Mouse (Mus musculus) adrenal gland, adult 18-20 months (tissue): ENCODE measurements around the gene Lcp2. TPM values are rescaled to one million over a fixed set of nuclear protein-coding genes. Genes with fewer than 3 reads are reported as not detected.

ENCODE experiments used
- DNase-seq, 2 experiments: peaks; one replicate each; pipeline ENCODE4 v3.0.0; 2021 to 2022; ENCODE audit warnings: low spot score in 2 of 2
- total RNA-seq, 2 experiments: library from RNA; stranded (reverse); gene quantifications; 1 replicate in 1 of 2; 2 replicates in 1 of 2; pipeline ENCODE4 v1.2.3; 2021

Gene Lcp2
- total RNA-seq, 2 experiments from 2014 or later = 2.4 to 3.6 TPM

- no peak for DNase-seq
Observed at GRCm38 (mm10) chr11:34042808-34043207, 3.9 kb upstream of the Lcp2 start.

- DNase-seq = no peak
Observed at GRCm38 (mm10) chr11:34047542-34047937, 820 bp downstream of the Lcp2 start.

GRCm38 (mm10) chr11:34048375-34049124 lies 1.8 kb downstream of the Lcp2 start:
- DNase-seq = no peak

DNA sequence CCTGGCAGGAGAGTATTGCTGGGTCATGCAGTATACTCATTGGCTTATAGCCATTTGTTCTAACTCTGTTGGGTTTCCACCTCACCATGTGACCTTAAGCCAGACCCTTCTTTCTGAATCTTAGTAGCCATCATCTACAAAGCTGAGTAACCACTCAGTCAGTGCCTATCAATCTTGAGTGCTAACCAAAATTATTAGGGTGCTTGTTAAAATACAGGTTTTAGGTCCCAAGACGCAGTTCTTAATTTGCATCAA lies 2.3 kb downstream of the Lcp2 start:
- no peak for DNase-seq

- DNase-seq = no peak
Observed at GRCm38 (mm10) chr11:34050063-34050462, 3.3 kb downstream of the Lcp2 start.

GRCm38 (mm10) chr11:34050643-34051042 lies 3.9 kb downstream of the Lcp2 start:
- no peak for DNase-seq

GRCm38 (mm10) chr11:34053031-34053818 lies 6.5 kb downstream of the Lcp2 start:
- no peak for DNase-seq

DNA sequence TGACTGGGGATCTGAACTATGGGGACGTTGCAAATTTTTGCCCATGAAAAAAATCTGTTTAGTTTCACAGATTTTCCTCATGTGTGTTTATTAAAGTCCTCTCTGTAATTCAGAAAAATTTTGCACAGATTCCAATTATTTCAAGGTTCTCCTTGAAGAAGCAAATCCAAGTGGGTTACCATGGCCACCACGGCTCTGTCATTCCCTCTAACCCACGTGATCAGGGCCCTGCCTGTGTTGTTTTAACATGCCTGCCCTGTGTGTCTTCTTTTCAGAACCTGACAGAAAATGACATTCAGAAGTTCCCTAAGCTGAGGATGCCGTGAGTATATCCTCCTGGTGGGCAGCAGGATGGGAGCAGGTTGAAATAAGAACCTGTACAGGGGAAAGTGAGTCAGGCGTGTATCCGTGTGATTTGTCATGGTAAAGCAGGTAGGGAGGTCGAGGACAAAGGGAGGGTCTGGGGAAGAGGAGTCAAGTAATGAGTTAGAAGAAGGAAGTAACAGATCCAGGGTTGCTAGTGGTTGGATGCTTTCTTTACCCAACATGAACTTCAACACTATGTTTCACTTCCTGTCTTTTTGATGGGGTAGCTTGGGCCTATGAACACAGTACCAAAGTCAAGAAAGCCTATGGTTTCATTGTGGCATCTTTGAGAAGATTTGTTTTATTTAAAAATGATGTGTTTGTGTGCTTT lies 7.5 kb downstream of the Lcp2 start:
- no peak for DNase-seq

- no peak for DNase-seq
Observed at GRCm38 (mm10) chr11:34056715-34057114, 10.0 kb downstream of the Lcp2 start.

DNA sequence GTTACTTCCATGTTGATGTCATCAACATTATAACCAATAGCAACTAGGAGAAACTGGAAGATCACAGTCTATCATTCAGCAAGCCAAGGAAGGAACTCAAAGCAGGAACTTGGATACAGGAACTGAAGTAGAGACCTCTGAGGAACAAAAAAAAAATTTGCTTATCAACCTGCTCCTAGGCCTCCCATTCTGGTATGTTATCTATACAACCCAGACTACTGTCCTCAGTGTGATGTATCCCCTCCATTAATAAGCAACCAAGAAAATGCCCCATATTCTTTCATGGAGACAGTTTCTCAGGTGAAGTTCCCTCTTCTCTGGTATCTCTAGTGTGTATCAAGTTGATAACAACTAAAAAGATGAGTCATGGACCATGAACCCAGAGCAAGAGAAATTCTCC lies 11.6 kb downstream of the Lcp2 start:
- DNase-seq = no peak

DNA sequence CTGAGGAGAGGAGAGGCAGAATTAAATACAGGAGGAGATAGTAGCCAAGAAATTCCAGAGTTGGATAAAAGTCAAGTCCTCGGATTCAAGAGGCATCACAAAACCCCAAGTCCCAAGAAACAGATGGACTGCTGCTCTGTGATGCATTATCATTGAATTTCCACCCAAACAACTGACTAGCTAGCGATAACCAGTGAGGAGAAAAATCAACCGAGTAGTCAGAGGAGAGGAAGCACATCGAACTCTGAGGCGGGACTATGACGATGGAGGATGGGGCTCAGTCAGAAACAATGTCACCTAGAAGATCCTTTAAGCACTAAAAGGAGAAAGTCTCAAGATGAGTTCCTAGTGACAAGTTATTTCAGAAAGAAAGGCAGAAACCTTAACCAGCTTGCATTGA lies 12.2 kb downstream of the Lcp2 start:
- DNase-seq = no peak

GRCm38 (mm10) chr11:34061740-34062139 lies 15.0 kb downstream of the Lcp2 start:
- no peak for DNase-seq

- DNase-seq = no peak
Observed at GRCm38 (mm10) chr11:34063257-34063656, 16.5 kb downstream of the Lcp2 start.

GRCm38 (mm10) chr11:34063702-34064485 lies 17.2 kb downstream of the Lcp2 start:
- DNase-seq = no peak

GRCm38 (mm10) chr11:34070596-34070995 lies 23.9 kb downstream of the Lcp2 start:
- no peak for DNase-seq

DNA sequence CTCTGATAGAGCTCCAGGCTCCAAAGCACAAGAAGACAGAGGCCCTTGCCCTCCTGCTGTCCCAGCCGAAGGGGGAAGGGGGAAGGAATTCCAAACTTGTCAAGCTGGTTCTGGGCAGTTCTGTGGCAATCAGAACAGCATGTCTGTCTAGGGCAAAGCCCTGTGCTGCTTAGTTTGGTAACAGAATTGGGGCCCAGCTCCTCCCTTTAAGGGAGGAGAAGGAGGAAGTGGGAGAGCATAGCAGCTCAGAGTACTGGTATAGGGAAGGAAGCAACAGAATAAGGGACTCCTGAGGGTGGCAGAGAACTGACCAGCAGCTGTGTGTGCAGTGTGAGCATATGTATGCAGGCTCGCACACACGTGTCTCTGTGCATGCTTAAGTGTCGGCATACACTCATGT lies 25.6 kb downstream of the Lcp2 start:
- no peak for DNase-seq

- DNase-seq = peak; percentile 48 to 67
Observed at GRCm38 (mm10) chr11:34073776-34074175, 27.1 kb downstream of the Lcp2 start.

GRCm38 (mm10) chr11:34077870-34078269 lies 31.1 kb downstream of the Lcp2 start:
- no peak for DNase-seq

- no peak for DNase-seq
Observed at GRCm38 (mm10) chr11:34078581-34078980, 31.9 kb downstream of the Lcp2 start.

- DNase-seq = peak in 1 of 2 experiments; percentile 10
Observed at GRCm38 (mm10) chr11:34079542-34080464, 33.1 kb downstream of the Lcp2 start.
